Mouse (Mus musculus) thymus, adult 2 months (tissue): ENCODE results near the gene Cachd1.

Source experiments
- CTCF ChIP-seq: fragments of 200-500 bp; IDR thresholded peaks from 2 replicates; pipeline ENCODE4 v1.5.1; 2012; ENCODE audit warnings: mild to moderate bottlenecking, control low read depth, low read length, moderate library complexity, borderline replicate concordance; ENCODE audit not compliant: control insufficient read depth, poor library complexity, insufficient read depth; ENCODE audit errors: extremely low read depth
- POLR2A ChIP-seq: fragments of 200-500 bp; IDR thresholded peaks from 2 replicates; pipeline ENCODE4 v1.6.1; 2012; ENCODE audit warnings: mild to moderate bottlenecking, low read length, control low read depth, moderate library complexity; ENCODE audit not compliant: control insufficient read depth, poor library complexity, insufficient read depth; ENCODE audit errors: extremely low read depth

DNA sequence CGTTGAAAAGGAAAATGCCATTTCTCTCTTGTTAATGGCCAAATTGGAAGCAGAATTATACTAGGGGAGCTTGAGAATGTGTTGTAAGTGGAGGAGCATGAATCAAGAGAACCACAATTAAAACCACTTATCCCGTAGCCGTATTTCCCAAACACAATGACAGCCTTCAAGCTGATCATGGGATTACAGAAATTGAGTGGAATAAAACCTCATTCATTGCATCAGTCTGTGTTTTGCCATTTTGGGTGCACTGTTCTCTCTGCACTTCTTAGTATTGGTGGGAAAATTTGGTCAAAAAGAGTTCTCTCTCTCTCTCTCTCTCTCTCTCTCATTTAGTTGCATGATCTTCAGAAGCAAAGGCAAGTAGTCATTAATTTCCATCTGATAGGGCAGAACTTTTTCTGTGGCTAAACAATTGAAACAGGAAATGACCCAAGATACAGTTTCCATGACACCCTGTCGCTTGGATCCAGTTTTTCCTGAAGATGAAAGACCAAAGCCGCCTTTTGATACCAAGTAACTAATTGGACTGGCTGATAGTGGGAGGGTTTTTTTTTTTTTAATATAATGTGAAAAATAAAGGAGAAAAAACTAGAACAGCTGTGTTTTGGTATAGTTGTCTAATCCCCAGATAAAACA is 34.7 kb downstream of the Cachd1 start:
- TF ChIP-seq POLR2A = no peak
- TF ChIP-seq CTCF = no peak
